ENCODE assay signal across 8 mouse cellular contexts in genomic region chr11:76201761-76202674, GRCm38 (mm10). TPM values are rescaled to one million over a fixed set of nuclear protein-coding genes. Genes with fewer than 3 reads are reported as not detected.
DNase-seq lines count a peak whose midpoint lies in the region; ATAC-seq and TF ChIP-seq lines count a peak whose summit lies in the region.

No protein-coding gene starts in this region.

- peak overlapping the region; percentile 80 for H3K4me2 ChIP-seq in forebrain, embryonic 12.5 days
- H3K4me2 ChIP-seq in heart, embryonic 16.5 days (ENCODE audit: low read depth, low read length), result peak overlapping the region; percentile 96
- H3K4me2 ChIP-seq in liver, embryonic 14.5 days (ENCODE audit: low read depth), result peak overlapping the region; percentile 98

- H3K9ac ChIP-seq in forebrain, embryonic 12.5 days, result peak overlapping the region; percentile 96
- H3K9ac ChIP-seq in heart, embryonic 16.5 days (ENCODE audit: low read length), result peak overlapping the region; percentile 92
- peak overlapping the region; percentile 62 for H3K9ac ChIP-seq in liver, embryonic 14.5 days (replicated peaks)

- ATAC-seq in CD4-positive, CD25-positive, alpha-beta regulatory T cell, adult 4 months, result peak; percentile 79
- peak; percentile 99 for ATAC-seq in forebrain, embryonic 12.5 days (ENCODE audit: low FRiP score)
- ATAC-seq in heart, embryonic 16.5 days (replicated peaks; ENCODE audit: extremely low read depth, insufficient read depth, low FRiP score), result peak; percentile 99
- peak; percentile 94 for ATAC-seq in liver, embryonic 14.5 days (ENCODE audit: insufficient read depth)

- no peak for TF ChIP-seq CTCF in liver, embryonic 14.5 days (IDR thresholded peaks at IDR 0.05; ENCODE audit: low read depth)

- peaks cover 9% of the 10 kb centered on the region; the same call in 1 of the 2 replicates for H3K27me3 ChIP-seq in forebrain, embryonic 12.5 days
- H3K27me3 ChIP-seq in heart, embryonic 16.5 days (ENCODE audit: control insufficient read depth, insufficient read depth, low read length), result no peaks in the 10 kb centered on the region
- H3K27me3 ChIP-seq in liver, embryonic 14.5 days (ENCODE audit: control insufficient read depth, insufficient read depth, low read length), result peaks cover 30% of the 10 kb centered on the region
- H3K27me3 ChIP-seq in splenic B cell, adult 2 months (ENCODE audit: control insufficient read depth, insufficient read depth, low read length, poor library complexity, severe bottlenecking), result no peaks in the 10 kb centered on the region

- peak; percentile 16 for DNase-seq in c-Kit-positive CD71-positive TER-119-positive erythroid progenitor cells, embryonic 14.5 days (ENCODE audit: low spot score)
- peak; percentile 87 to 93 for DNase-seq in kidney, postnatal 25 days
- peak in 1 of 3 experiments; percentile 44 for DNase-seq in liver, embryonic 14.5 days (ENCODE audit: low read depth in 3 of 3, low spot score in 3 of 3)
- DNase-seq in natural killer cell, adult 2 months (ENCODE audit: low spot score in 2 of 2), result peak; percentile 54 to 61
- DNase-seq in splenic B cell, adult 2 months (ENCODE audit: low read depth, low spot score), result peak; percentile 59

- under 1% methylated on average over 90 of the region's 90 CpGs for WGBS in forebrain, embryonic 12.5 days
- under 1% methylated on average over 89 of the region's 90 CpGs for WGBS in heart, embryonic 16.5 days
- WGBS in liver, embryonic 14.5 days (ENCODE audit: insufficient replicate concordance), result under 1% methylated on average over 80 of the region's 90 CpGs

- H3K9me3 ChIP-seq in forebrain, embryonic 12.5 days, result no peaks in the 10 kb centered on the region
- H3K9me3 ChIP-seq in heart, embryonic 16.5 days (replicated peaks; ENCODE audit: control insufficient read depth, low read length), result no peaks in the 10 kb centered on the region
- H3K9me3 ChIP-seq in liver, embryonic 14.5 days (ENCODE audit: control insufficient read depth, low read length), result no peaks in the 10 kb centered on the region

- H3K4me1 ChIP-seq in forebrain, embryonic 12.5 days, result peaks cover 16% of the 10 kb centered on the region
- H3K4me1 ChIP-seq in heart, embryonic 16.5 days (ENCODE audit: control insufficient read depth, insufficient read depth, low read length), result peaks cover 9% of the 10 kb centered on the region; the same call in 1 of the 2 replicates
- H3K4me1 ChIP-seq in liver, embryonic 14.5 days (replicated peaks; ENCODE audit: control insufficient read depth in 2 of 2, insufficient read depth in 2 of 2, low read length in 1 of 2), result peaks cover 3 to 12% of the 10 kb centered on the region in 2 experiments; a peak in 2 of 4 replicates

- TF ChIP-seq EP300 in liver, embryonic 14.5 days (IDR thresholded peaks at IDR 0.05; ENCODE audit: low read depth), result no peak

- peaks cover 20% of the 10 kb centered on the region for H3K36me3 ChIP-seq in forebrain, embryonic 12.5 days (replicated peaks)
- H3K36me3 ChIP-seq in heart, embryonic 16.5 days (ENCODE audit: control insufficient read depth, insufficient read depth), result peaks cover 4% of the 10 kb centered on the region; the same call in 1 of the 2 replicates
- H3K36me3 ChIP-seq in liver, embryonic 14.5 days (replicated peaks; ENCODE audit: control insufficient read depth, insufficient read depth, low read depth), result no peaks in the 10 kb centered on the region
- H3K36me3 ChIP-seq in splenic B cell, adult 2 months (ENCODE audit: control insufficient read depth, insufficient read depth, low read length, poor library complexity, severe bottlenecking), result no peaks in the 10 kb centered on the region

- H3K27ac ChIP-seq in forebrain, embryonic 12.5 days, result peak overlapping the region; percentile 82
- H3K27ac ChIP-seq in heart, embryonic 16.5 days (ENCODE audit: low read length), result peak overlapping the region; percentile 79
- no peak overlapping the region for H3K27ac ChIP-seq in liver, embryonic 14.5 days

- peak overlapping the region; percentile 88 for H3K4me3 ChIP-seq in forebrain, embryonic 12.5 days (replicated peaks)
- peak overlapping the region; percentile 91 for H3K4me3 ChIP-seq in heart, embryonic 16.5 days (ENCODE audit: low read length)
- peak overlapping the region; percentile 45 to 68 for H3K4me3 ChIP-seq in liver, embryonic 14.5 days (ENCODE audit: insufficient read depth in 1 of 2, low read depth in 2 of 2, low read length in 2 of 2)

RNA-seq across cellular contexts. Expression of gene Dbil5, which starts 15.4 kb away (rescaled TPM):
- under 1 TPM in 1 of 2 experiments, not detected in 1; 0.58 TPM for polyA plus RNA-seq in CD4-positive, CD25-positive, alpha-beta regulatory T cell, adult 4 months (2017; shearing (Covaris generic))
- polyA plus RNA-seq in forebrain, embryonic 12.5 days (2016; fragmentation: Nextera tagmentation; extraction: Ambion mirVana), result 0.37 and 0.84 TPM in 2 replicates
- polyA plus RNA-seq in heart, embryonic 16.5 days (2015; fragmentation: Nextera tagmentation; extraction: Ambion mirVana), result 0.53 and 1.8 TPM in 2 replicates
- polyA plus RNA-seq in liver, embryonic 14.5 days (2012; rRNA removed), result 0.18 and 0.36 TPM in 2 replicates
- polyA plus RNA-seq in liver, embryonic 14.5 days (2014; fragmentation: Nextera tagmentation; extraction: Ambion mirVana), result 0.61 and 1.1 TPM in 2 replicates

RNA-seq across cellular contexts. Expression of gene Gemin4, which starts 15.4 kb away (rescaled TPM):
- 10 to 100 TPM; 10.2 to 19.1 TPM for polyA plus RNA-seq in CD4-positive, CD25-positive, alpha-beta regulatory T cell, adult 4 months (2017; shearing (Covaris generic))
- polyA plus RNA-seq in forebrain, embryonic 12.5 days (2016; fragmentation: Nextera tagmentation; extraction: Ambion mirVana), result 31.9 and 35.3 TPM in 2 replicates
- polyA plus RNA-seq in heart, embryonic 16.5 days (2015; fragmentation: Nextera tagmentation; extraction: Ambion mirVana), result 20.1 and 21.7 TPM in 2 replicates
- 6.0 and 6.3 TPM in 2 replicates for polyA plus RNA-seq in liver, embryonic 14.5 days (2012; rRNA removed)
- polyA plus RNA-seq in liver, embryonic 14.5 days (2014; fragmentation: Nextera tagmentation; extraction: Ambion mirVana), result 13.9 and 14.8 TPM in 2 replicates

RNA-seq across cellular contexts. Expression of gene Fam57a, which starts 22.5 kb away (rescaled TPM):
- polyA plus RNA-seq in CD4-positive, CD25-positive, alpha-beta regulatory T cell, adult 4 months (2017; shearing (Covaris generic)), result 1 to 10 TPM; 3.7 to 4.2 TPM
- polyA plus RNA-seq in forebrain, embryonic 12.5 days (2016; fragmentation: Nextera tagmentation; extraction: Ambion mirVana), result 25.4 and 26.7 TPM in 2 replicates
- 22.3 and 24.0 TPM in 2 replicates for polyA plus RNA-seq in heart, embryonic 16.5 days (2015; fragmentation: Nextera tagmentation; extraction: Ambion mirVana)
- polyA plus RNA-seq in liver, embryonic 14.5 days (2012; rRNA removed), result 2.7 and 3.1 TPM in 2 replicates
- 3.0 and 3.5 TPM in 2 replicates for polyA plus RNA-seq in liver, embryonic 14.5 days (2014; fragmentation: Nextera tagmentation; extraction: Ambion mirVana)

RNA-seq across cellular contexts. Expression of gene Vps53, which starts 22.6 kb away (rescaled TPM):
- 10 to 100 TPM; 51.6 to 60.3 TPM for polyA plus RNA-seq in CD4-positive, CD25-positive, alpha-beta regulatory T cell, adult 4 months (2017; shearing (Covaris generic))
- 51.9 and 55.2 TPM in 2 replicates for polyA plus RNA-seq in forebrain, embryonic 12.5 days (2016; fragmentation: Nextera tagmentation; extraction: Ambion mirVana)
- polyA plus RNA-seq in heart, embryonic 16.5 days (2015; fragmentation: Nextera tagmentation; extraction: Ambion mirVana), result 30.5 and 35.1 TPM in 2 replicates
- 7.0 and 9.4 TPM in 2 replicates for polyA plus RNA-seq in liver, embryonic 14.5 days (2012; rRNA removed)
- 12.7 and 15.4 TPM in 2 replicates for polyA plus RNA-seq in liver, embryonic 14.5 days (2014; fragmentation: Nextera tagmentation; extraction: Ambion mirVana)

RNA-seq across cellular contexts. Expression of gene Mrm3, which starts 41.5 kb away (rescaled TPM):
- 10 to 100 TPM; 13.2 to 19.9 TPM for polyA plus RNA-seq in CD4-positive, CD25-positive, alpha-beta regulatory T cell, adult 4 months (2017; shearing (Covaris generic))
- polyA plus RNA-seq in forebrain, embryonic 12.5 days (2016; fragmentation: Nextera tagmentation; extraction: Ambion mirVana), result 20.0 and 22.2 TPM in 2 replicates
- 29.1 and 31.7 TPM in 2 replicates for polyA plus RNA-seq in heart, embryonic 16.5 days (2015; fragmentation: Nextera tagmentation; extraction: Ambion mirVana)
- 5.9 and 11.1 TPM in 2 replicates for polyA plus RNA-seq in liver, embryonic 14.5 days (2012; rRNA removed)
- polyA plus RNA-seq in liver, embryonic 14.5 days (2014; fragmentation: Nextera tagmentation; extraction: Ambion mirVana), result 14.2 and 16.6 TPM in 2 replicates
